Mouse (Mus musculus) thymus, adult 2 months (tissue): ENCODE results near the gene Sympk. TPM values are rescaled to one million over a fixed set of nuclear protein-coding genes. Genes with fewer than 3 reads are reported as not detected.
A peak's percentile ranks its signal among the peaks of the same experiment; 100 is the strongest.

Experiments
- DNase-seq: peaks from one replicate; pipeline ENCODE4 v3.0.0; 2021
- H3K27ac ChIP-seq: fragments of 200-500 bp; 2 replicates; pipeline ENCODE4 v1.5.1; 2012; ENCODE audit warnings: low read length, control low read depth; ENCODE audit not compliant: control insufficient read depth, insufficient read depth
- H3K27me3 ChIP-seq: fragments of 200-500 bp; 2 replicates; pipeline ENCODE4 v1.6.1; 2012; ENCODE audit warnings: mild to moderate bottlenecking, low read length, moderate library complexity, mixed read lengths; ENCODE audit not compliant: control insufficient read depth, insufficient read depth
- H3K36me3 ChIP-seq: fragments of 200-500 bp; 2 replicates; pipeline ENCODE4 v1.6.1; 2012; ENCODE audit warnings: mild to moderate bottlenecking, low read length, moderate library complexity; ENCODE audit not compliant: control insufficient read depth, insufficient read depth
- H3K4me1 ChIP-seq: fragments of 200-500 bp; replicated peaks from 2 replicates; pipeline ENCODE4 v1.6.1; 2012; ENCODE audit warnings: low read length; ENCODE audit not compliant: control insufficient read depth, insufficient read depth
- H3K4me3 ChIP-seq: fragments of 200-500 bp; 2 replicates; pipeline ENCODE4 v1.5.1; 2012; ENCODE audit warnings: mild to moderate bottlenecking, low read length, control low read depth, moderate library complexity; ENCODE audit not compliant: control insufficient read depth, insufficient read depth
- CTCF ChIP-seq: fragments of 200-500 bp; IDR thresholded peaks from 2 replicates; pipeline ENCODE4 v1.5.1; 2012; ENCODE audit warnings: mild to moderate bottlenecking, control low read depth, low read length, moderate library complexity, borderline replicate concordance; ENCODE audit not compliant: control insufficient read depth, poor library complexity, insufficient read depth; ENCODE audit errors: extremely low read depth
- POLR2A ChIP-seq: fragments of 200-500 bp; IDR thresholded peaks from 2 replicates; pipeline ENCODE4 v1.6.1; 2012; ENCODE audit warnings: mild to moderate bottlenecking, low read length, control low read depth, moderate library complexity; ENCODE audit not compliant: control insufficient read depth, poor library complexity, insufficient read depth; ENCODE audit errors: extremely low read depth
- WGBS: fragments of 180-500 bp; shearing (Covaris S2); methylation state at CpG from one replicate; pipeline ENCODE4 v1.1.7; 2018; 5-methylcytosine and 5-hydroxymethylcytosine counted together
- polyA plus RNA-seq: library from polyadenylated mRNA; depleted of rRNA; stranded (reverse); fragments of >200 nt; gene quantifications from 2 replicates; pipeline ENCODE4 v1.2.3, GENCODE M21; 2012

Gene Sympk
- polyA plus RNA-seq, 1 experiment = 150 TPM

- Histone ChIP-seq H3K36me3 (peaks cover 19% of the 10 kb centered on the region), H3K4me3 (peak overlapping the region; percentile 77), H3K27me3 (no peaks in the 10 kb centered on the region), H3K27ac (peak overlapping the region; percentile 77), H3K4me1 (peaks cover 37% of the 10 kb centered on the region)
- 20% methylated on average over 10 of the region's 10 CpGs for WGBS
- TF ChIP-seq CTCF (no peak), POLR2A (no peak)
- DNase-seq = peak; percentile 50
These were observed 23.8 kb upstream of the Sympk start for GRCm38 (mm10) chr7:19000421-19000820.

- TF ChIP-seq CTCF (no peak), POLR2A (peak; percentile 84)
- Histone ChIP-seq H3K36me3 (peaks cover 11% of the 10 kb centered on the region), H3K4me3 (peak overlapping the region; percentile 77), H3K27ac (peak overlapping the region; percentile 97), H3K27me3 (no peaks in the 10 kb centered on the region), H3K4me1 (peaks cover 40% of the 10 kb centered on the region)
- WGBS = under 1% methylated on average over 18 of the region's 18 CpGs
- DNase-seq = peak; percentile 94
These were observed 22.9 kb upstream of the Sympk start for GRCm38 (mm10) chr7:19001066-19001806.

GRCm38 (mm10) chr7:19001807-19002085, 22.4 kb upstream of the Sympk start:
- 79% methylated on average over 3 of the region's 3 CpGs for WGBS

GRCm38 (mm10) chr7:19002115-19002514, 22.1 kb upstream of the Sympk start:
- TF ChIP-seq POLR2A = no peak
- TF ChIP-seq CTCF = no peak
- Histone ChIP-seq H3K4me3 (no peak overlapping the region), H3K36me3 (0 out of 2 replicates have a peak, but pooled peaks cover 6% of the 10 kb centered on the region), H3K27ac (peak overlapping the region; percentile 65), H3K27me3 (no peaks in the 10 kb centered on the region), H3K4me1 (peaks cover 40% of the 10 kb centered on the region)
- WGBS = 26% methylated on average over 4 of the region's 4 CpGs
- DNase-seq = no peak

More at GRCm38 (mm10) chr7:19001807-19002085, 22.4 kb upstream of the Sympk start:
- Histone ChIP-seq H3K36me3 (peaks cover 6% of the 10 kb centered on the region; the same call in 1 of the 2 replicates), H3K4me1 (peaks cover 40% of the 10 kb centered on the region), H3K27me3 (no peaks in the 10 kb centered on the region), H3K4me3 (peak overlapping the region; percentile 77; the same call in 1 of the 2 replicates), H3K27ac (peak overlapping the region; percentile 97)
- DNase-seq = no peak
- TF ChIP-seq CTCF (no peak), POLR2A (no peak)

- H3K36me3 ChIP-seq = no peaks in the 10 kb centered on the region
- H3K4me1 ChIP-seq = peaks cover 40% of the 10 kb centered on the region
- TF ChIP-seq POLR2A = no peak
- TF ChIP-seq CTCF = no peak
- peak overlapping the region; percentile 38 for H3K4me3 ChIP-seq
- H3K27me3 ChIP-seq = no peaks in the 10 kb centered on the region
- H3K27ac ChIP-seq = peak overlapping the region; percentile 65
- under 1% methylated on average over 17 of the region's 17 CpGs for WGBS
- DNase-seq = peak; percentile 69
These were observed 21.2 kb upstream of the Sympk start for GRCm38 (mm10) chr7:19002848-19003498.

- DNase-seq = peak; percentile 94
These were observed 20.1 kb upstream of the Sympk start, which contains the start of gene Irf2bp1 for GRCm38 (mm10) chr7:19003902-19004630. Gene Irf2bp1 (plus strand): TSS chr7:19004044.

More at GRCm38 (mm10) chr7:19003902-19004630, 20.1 kb upstream of the Sympk start, which contains the start of gene Irf2bp1:
- under 1% methylated on average over 90 of the region's 90 CpGs for WGBS
- TF ChIP-seq CTCF (peak; percentile 55; the same call in 1 of the 2 replicates), POLR2A (peak; percentile 87)
- Histone ChIP-seq H3K4me1 (peaks cover 36% of the 10 kb centered on the region), H3K36me3 (no peaks in the 10 kb centered on the region), H3K4me3 (peak within 1 kb of the TSS; percentile 90), H3K27me3 (no peaks in the 10 kb centered on the region), H3K27ac (peak within 1 kb of the TSS; percentile 72)
